Mouse (Mus musculus): ENCODE measurements around the gene Fam207a.

Gene Fam207a

DNA sequence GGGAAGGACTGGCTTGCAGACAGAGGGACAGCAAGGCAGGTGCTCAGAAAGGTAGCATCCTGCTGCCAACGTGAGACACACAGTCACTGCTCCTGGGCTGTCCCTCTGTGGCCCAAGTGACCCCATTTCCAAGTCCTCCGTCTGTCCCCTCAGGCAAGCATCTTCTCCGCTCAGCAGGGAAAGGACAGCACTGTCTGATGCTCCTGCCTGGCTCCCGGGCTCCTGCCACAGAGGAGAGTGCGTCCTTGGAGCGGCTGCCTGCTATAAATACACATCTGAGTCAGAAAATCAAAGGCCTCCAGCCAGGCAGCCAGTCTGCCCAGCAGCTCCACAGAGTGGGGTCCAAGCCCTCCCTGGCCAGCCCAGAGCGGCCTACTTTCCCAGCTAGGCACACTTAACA is 59.1 kb downstream of the Fam207a start:
- no peak for TF ChIP-seq GATA4 (IDR thresholded peaks at IDR 0.05; ENCODE audit: insufficient replicate concordance, low read length)

DNA sequence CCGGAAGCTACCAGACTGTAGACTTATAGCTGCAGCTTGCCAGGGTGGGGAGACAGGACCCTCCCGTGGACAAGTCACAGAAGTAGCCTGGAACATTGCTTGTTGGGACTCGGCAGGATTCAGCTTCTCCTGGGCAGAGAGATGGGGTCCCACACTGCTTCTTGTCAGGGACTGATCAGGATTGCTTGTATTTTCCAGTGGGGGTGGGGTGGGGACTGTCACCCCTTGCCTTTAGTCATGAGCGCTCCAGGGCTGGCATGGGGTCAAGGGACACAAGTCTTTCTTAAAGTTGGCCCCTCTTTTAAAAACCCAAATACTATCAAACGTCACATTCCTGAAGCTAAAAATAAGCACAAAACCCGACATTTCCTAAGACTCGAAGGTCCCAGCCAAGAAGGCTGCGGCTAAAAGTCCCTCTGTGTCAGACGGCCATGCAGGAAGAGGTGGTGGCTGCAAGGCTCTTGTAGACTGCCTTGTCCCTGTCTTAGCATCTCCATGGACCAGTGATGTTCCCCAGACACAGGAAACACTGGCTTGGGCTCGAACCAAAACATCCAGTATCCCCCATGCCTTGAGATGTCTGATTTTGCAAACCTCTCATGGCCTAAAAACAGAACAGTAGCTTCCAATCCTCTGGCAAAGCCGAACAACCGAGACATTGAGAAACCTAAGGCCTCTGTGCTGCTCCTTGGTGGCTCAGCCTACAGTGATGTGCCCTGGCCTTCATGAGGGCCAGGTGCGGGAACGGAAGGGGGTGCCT is 60.2 kb downstream of the Fam207a start:
- TF ChIP-seq GATA4 (IDR thresholded peaks at IDR 0.05; ENCODE audit: insufficient replicate concordance, low read length) = no peak

DNA sequence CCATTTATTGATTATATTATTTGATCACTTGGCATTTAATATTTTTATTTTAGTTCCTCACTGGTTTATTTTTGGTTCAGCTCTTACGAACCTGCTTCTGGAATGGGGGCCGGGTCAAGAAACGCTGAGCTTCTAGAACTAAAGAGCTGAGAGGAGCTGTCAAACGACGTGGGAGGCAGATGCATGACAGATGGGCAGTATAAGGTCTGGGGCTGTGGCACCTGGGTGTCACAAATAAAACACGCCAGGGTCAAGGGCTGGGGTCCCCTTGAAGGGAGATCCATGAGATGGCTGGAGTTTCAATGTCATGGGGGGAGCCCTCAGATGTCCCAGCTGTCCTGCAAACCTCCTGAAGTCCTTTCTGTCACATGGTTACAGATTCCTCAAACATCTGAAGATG is 60.8 kb downstream of the Fam207a start:
- no peak for TF ChIP-seq GATA4 (IDR thresholded peaks at IDR 0.05; ENCODE audit: insufficient replicate concordance, low read length)

DNA sequence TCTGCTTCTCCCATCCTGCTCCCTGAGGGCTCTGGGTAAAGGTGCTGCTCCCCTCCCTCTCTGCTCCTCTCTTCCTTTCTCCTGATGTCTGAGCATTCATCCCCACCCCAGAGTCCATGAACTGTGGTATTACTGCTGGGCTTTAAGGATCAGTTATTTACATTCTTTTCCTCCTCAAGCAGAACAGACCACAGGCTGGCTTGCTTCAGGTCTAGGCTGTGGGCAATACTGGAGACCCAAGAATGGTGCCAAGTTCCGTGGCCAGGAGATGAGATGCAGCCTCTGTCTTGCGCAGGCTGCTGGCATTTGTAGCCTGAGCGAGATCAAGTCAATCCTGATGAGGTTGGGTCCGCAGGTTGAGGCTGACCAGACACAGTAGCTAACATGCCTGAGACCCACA is 63.8 kb downstream of the Fam207a start:
- no peak for TF ChIP-seq GATA4 (IDR thresholded peaks at IDR 0.05; ENCODE audit: insufficient replicate concordance, low read length)

DNA sequence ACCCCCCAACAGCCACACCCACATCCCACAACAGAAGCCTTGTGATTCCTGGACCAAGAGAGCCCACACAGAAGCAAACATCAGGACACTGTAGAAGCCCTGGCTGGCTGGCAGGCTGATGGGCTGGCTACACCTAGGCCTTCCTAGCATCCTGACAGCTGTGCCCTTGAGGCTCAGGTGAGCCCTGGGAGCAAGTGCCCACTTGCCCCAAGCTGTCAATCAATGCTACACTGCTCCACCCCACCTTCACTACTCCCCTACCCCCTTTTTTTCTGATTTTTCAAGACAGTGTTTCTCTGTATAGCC is 65.5 kb downstream of the Fam207a start:
- TF ChIP-seq GATA4 (IDR thresholded peaks at IDR 0.05; ENCODE audit: insufficient replicate concordance, low read length) = no peak

DNA sequence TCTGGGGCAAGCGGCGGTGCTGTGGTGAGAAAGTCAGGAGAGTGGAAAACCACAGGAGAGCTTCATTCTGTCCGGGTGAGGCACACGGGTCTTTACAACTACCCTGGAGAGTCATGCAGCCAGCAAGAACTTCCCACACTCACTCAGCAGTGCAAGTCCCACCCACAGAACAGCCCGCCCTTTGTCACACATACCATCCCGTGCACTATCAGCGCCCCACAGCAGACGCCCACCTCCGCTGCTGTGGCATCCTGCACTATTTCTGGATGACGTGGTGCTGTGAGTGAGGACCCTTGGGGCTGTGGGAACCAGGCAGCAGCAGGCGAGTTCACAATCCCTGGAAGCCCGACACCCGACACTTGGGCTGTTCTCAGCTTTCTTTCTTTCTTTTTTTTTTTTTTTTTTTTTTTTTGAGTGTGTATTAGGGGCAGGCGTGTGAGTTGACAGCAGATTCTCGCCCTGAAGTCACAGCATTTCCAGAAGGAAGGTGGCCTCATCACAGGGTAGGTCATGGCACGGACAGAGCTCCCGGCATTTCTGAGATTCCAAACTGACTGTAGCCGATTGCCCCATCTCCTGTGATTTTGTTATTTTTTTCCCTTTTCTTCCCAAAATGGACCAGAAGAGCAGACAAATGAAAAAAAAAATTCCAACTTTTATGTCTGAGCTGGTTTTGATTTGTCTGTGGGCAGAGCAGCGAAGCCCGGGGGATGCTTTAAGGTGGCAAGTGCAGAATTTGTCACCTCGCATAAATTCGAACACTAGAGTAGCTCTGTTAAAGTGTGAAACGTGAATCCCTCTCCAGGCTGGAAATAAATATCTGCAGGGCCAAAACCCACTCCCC is 66.0 kb downstream of the Fam207a start:
- peak; percentile 25; the same call in 1 of the 2 replicates for TF ChIP-seq GATA4 (IDR thresholded peaks at IDR 0.05; ENCODE audit: insufficient replicate concordance, low read length)

DNA sequence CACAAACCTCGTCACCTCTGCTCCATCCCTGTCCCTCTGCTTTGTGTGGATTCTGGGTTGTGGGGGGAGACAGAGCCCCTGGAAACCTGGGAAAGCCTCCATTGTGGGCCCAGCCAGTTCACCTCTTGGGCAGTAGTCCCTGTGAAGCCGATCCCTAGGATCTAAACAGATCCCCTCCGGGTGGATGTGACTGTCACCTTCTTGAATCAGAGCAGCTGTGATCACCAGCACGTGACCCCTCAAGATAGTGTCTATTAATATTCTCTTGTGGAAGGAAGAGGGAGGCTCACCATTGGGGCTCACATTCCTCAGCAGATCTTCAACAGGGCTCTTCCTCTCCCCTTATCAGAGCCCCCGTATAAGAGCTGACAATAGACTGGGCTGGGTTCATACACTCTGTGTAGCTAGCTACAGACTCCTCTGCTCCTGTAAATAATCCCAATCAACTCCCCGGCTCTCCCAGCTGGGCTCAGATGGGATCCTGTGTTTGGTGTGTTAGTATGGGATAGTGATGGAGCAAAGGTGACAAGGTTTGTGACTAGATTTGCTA is 66.8 kb downstream of the Fam207a start:
- TF ChIP-seq GATA4 (IDR thresholded peaks at IDR 0.05; ENCODE audit: insufficient replicate concordance, low read length) = peak; percentile 85; the same call in 1 of the 2 replicates

DNA sequence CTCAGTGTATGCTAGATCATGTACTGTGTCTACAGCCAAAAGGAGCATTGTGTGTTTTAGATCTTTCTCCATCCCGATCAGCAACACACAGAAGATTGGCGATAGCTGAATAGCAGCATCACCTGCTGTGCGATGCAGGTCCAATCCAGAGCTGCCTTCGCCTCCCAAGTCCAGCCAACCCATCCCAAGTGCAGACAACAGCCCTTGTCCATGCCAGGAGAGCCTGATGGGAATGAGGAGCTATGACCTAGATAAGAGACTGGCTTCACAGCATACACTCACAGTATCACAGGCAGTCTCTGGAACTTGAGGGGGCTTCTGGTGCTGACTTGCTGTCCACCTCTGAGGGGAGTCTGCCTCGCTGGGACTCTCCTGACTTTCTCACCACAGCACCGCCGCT is 67.4 kb downstream of the Fam207a start:
- TF ChIP-seq GATA4 (IDR thresholded peaks at IDR 0.05; ENCODE audit: insufficient replicate concordance, low read length) = no peak

DNA sequence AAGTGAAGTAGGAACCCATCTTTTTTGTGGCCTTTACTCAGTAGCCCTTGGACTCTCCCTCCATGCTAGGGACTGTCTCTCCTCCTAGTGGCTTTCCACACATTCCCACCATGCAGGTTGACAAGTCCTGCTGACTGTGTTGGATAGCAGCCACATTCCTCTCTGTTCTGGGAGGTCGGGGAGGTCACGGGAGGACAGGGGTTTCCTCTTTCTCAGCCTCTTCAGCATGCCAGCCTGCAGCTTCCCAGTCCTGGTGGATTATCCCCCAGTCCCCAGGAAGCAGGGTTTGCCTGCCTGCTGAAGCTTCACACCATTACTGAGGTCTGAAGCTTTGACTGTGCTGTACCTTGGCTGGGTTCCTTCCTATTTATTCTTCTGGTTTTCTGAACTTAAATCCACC is 67.8 kb downstream of the Fam207a start:
- TF ChIP-seq GATA4 (IDR thresholded peaks at IDR 0.05; ENCODE audit: insufficient replicate concordance, low read length) = no peak

DNA sequence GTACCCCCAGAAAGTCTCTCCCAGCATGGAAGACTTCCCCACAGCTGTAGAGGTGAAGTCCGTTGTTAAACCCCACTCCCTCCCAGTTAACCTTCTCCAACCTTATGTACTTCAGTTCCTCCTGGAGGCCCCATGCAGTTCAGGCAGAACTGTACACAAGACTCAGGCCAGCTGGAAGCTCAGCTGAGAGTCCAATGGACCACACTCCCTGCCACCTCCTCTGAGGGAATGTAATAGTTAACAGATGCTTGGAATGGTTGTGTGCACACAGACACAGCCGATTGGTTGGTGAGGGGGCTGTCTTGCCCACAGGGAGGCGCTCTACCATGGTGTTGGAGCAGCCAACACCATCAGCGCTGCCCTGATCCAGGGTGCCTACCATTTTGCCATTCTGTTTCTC is 73.3 kb downstream of the Fam207a start:
- TF ChIP-seq GATA4 (IDR thresholded peaks at IDR 0.05; ENCODE audit: insufficient replicate concordance, low read length) = no peak

DNA sequence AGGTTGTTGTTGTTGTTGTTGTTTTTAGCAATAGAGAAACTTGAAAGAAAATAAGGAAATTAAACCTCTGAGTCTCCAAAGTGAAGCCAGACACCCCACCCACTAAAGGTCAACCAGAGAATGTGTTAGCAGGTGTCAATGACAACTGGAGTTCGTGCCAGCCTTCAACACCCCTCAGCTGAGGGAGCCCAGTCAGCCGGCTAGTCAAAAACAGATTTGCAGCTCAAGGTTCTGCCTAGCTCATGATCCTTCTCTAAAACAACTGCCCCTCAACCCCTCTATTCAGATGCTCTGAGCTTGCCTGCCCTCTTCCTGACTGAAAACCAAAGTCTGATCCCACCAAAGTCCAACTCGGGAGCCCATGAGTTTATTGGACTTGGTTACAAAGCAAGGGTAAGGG is 73.8 kb downstream of the Fam207a start:
- TF ChIP-seq GATA4 (IDR thresholded peaks at IDR 0.05; ENCODE audit: insufficient replicate concordance, low read length) = no peak

DNA sequence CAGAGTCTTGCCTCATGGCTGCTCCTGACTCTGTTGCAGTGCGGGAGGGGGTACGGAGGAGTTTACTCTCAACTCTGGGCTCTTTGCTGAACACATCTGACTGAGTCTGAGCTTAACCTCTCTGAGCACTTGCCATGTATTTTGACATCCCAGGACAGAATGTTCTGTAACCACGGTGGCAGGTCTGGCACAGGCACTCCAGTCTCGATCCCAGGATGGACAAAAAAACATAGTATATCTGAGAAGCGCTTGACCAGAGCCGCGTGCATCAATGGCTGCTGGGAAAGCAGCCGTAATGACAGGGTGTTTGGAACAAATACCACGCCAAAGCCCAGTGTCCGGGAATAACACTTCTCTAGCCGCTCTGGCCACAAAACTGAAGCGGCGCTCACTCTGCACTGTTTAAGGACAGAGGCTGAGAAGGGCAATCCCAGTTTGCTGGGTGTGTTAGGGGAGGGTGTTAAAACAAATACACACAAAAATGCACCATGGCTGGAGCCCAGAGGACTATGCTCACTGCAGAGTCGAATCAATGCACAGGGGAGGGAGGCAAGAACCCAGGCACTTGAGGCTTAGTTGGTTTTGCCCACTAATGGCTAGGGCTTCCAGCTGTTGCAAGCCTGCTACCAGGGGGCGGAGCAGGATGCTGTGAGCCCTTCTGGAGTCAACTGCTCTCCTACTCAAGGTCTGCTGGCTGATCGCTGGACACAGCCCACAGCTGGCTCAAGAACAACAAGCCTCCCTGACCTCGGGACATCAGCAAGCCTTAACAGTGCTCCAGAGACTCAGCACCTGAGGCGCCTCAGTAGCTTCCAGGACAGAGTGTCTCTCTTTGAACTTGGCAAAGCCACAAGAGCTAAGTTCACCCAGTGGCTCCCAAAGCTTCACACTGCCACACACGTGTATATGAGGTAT is 74.5 kb downstream of the Fam207a start:
- TF ChIP-seq GATA4 (IDR thresholded peaks at IDR 0.05; ENCODE audit: insufficient replicate concordance, low read length) = no peak

DNA sequence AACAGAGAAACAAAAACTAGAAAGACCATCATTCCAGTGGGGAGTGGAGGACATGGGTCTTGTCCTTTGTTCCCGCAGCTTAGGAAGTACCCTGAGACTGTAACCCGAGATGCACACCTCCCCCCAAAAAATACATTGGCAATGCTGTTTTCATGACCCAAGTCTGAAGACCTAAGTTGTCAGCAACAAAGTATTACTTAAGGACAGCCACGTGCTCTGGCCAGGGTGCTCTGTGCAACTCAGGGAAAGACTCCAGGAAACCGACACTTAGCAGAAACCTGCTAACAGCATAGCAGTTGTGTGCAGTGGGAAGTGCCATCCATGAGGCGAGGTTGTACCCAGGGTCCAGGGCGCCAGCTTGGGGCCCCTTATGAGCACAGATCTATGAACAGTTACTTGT is 75.3 kb downstream of the Fam207a start:
- TF ChIP-seq GATA4 (IDR thresholded peaks at IDR 0.05; ENCODE audit: insufficient replicate concordance, low read length) = no peak

DNA sequence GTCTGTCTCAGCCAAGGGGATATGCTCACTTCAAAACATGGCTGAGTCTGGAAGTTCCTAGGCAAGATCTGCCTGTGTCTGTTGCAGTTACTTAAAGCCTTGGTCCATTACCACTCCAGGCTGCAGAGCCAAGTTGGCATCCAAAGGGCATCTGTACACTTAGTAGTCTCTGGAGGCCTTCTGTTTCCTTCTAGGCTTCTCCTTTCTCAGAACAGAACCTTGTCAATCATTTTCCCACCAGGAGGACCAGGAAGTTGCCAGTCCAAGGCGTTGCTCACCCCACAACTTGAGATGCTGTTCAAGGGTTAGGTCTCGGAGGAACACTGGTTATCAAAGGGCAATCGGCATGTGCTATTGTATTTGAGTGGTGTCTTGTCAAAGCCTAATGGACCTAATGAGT is 76.6 kb downstream of the Fam207a start:
- no peak for TF ChIP-seq GATA4 (IDR thresholded peaks at IDR 0.05; ENCODE audit: insufficient replicate concordance, low read length)

DNA sequence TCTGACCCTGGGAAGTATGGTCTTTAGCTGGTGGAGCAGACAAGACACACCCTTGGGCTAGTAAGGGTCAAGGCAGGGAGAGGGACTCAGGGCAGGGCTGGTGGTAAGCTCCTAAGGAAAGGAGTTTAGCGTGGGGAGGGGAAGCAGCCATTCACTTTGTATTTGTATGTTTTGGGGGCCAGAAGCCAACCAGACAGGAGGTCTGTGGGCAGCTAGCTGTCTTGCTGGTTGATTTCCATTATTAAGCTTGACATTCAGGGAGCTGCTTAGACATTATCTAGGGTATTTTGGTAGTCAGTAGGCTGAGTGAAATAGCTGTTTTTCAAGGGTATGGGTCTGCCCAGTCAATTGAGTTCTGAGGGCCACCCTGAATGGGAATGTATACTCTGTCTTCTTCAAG is 77.6 kb downstream of the Fam207a start:
- TF ChIP-seq GATA4 (IDR thresholded peaks at IDR 0.05; ENCODE audit: insufficient replicate concordance, low read length) = no peak
